Mouse (Mus musculus): ENCODE results near the gene Adipor2. TPM values are rescaled to one million over a fixed set of nuclear protein-coding genes. Genes with fewer than 3 reads are reported as not detected.

Gene Adipor2
- 19.3 and 34.5 TPM in 2 replicates for polyA plus RNA-seq (2014; fragmentation: Nextera tagmentation; extraction: Ambion mirVana)

DNA sequence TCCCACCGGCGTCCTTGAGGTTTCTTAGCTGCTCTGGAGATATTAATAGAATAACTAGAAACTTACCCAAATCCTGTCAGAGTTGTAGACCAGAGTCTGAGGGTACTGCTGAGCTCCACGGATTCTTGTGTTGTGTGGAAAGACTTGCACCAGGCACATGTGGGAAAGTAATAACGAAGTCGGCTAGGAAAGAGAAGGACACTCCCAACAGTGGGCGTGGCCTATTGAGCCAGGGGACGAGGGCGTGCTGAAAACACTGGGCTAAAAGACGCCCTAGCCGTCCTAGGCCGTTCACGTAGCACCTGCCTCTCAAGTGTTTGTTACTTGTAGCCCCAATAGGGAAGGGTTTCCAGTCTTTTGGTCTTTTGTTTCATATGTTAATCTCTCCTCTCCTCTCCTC, at the start of gene Adipor2:
Gene Adipor2, minus strand, starts transcription at position 351 of the 400 bp plus-strand sequence.
- H3K27me3 ChIP-seq (ENCODE audit: control insufficient read depth, insufficient read depth, low read length): no peaks in the 10 kb centered on the region
- H3K27ac ChIP-seq (ENCODE audit: low read depth, low read length): peak within 1 kb of the TSS; percentile 13; the same call in 1 of the 2 replicates
- H3K4me2 ChIP-seq (replicated peaks; ENCODE audit: low read depth, low read length): no peak within 1 kb of the TSS; the same call in 1 of the 2 replicates
- H3K9me3 ChIP-seq (ENCODE audit: control insufficient read depth, low read length): no peaks in the 10 kb centered on the region
- H3K4me3 ChIP-seq (ENCODE audit: low read depth, low read length): no peak within 1 kb of the TSS
- peak; percentile 60 for ATAC-seq (ENCODE audit: low FRiP score)
- DNase-seq (ENCODE audit: low spot score): peak; percentile 76
- H3K4me1 ChIP-seq (replicated peaks; ENCODE audit: control insufficient read depth, insufficient read depth, low read length): peaks cover 5% of the 10 kb centered on the region; the same call in 1 of the 2 replicates
- WGBS: 4% methylated on average over 12 of the region's 12 CpGs
- H3K9ac ChIP-seq (ENCODE audit: low read depth, low read length): no peak within 1 kb of the TSS
- no peaks in the 10 kb centered on the region for H3K36me3 ChIP-seq (ENCODE audit: control insufficient read depth, insufficient read depth, low read length)

DNA sequence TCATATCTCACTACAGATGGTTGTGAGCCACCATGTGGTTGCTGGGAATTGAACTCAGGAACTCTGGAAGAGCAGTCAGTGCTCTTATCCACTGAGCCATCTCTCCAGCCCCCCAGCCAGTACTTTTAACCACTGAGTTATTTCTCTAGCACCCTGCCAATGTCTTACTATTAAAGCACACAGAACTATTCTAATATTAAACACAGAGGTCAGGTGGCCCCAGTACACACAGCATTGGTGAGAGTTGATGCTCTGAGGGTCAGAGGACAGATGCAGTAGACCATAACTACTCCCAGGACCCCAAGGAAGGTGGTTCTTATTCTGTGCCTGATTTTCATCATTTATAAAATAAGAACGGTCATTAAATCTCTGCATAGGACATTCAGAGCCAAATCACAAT, 48.7 kb upstream of the Adipor2 start:
- Histone ChIP-seq H3K27me3 (ENCODE audit: control insufficient read depth, insufficient read depth, low read length) (no peaks in the 10 kb centered on the region), H3K36me3 (ENCODE audit: control insufficient read depth, insufficient read depth, low read length) (no peaks in the 10 kb centered on the region), H3K4me2 (replicated peaks; ENCODE audit: low read depth, low read length) (no peak overlapping the region), H3K9me3 (ENCODE audit: control insufficient read depth, low read length) (no peaks in the 10 kb centered on the region), H3K27ac (ENCODE audit: low read depth, low read length) (no peak overlapping the region), H3K4me1 (replicated peaks; ENCODE audit: control insufficient read depth, insufficient read depth, low read length) (no peaks in the 10 kb centered on the region), H3K9ac (ENCODE audit: low read depth, low read length) (no peak overlapping the region), H3K4me3 (ENCODE audit: low read depth, low read length) (no peak overlapping the region)
- DNase-seq (ENCODE audit: low spot score) (no peak), ATAC-seq (ENCODE audit: low FRiP score) (no peak)
- 97% methylated on average over 1 of the region's 1 CpGs for WGBS

GRCm38 (mm10) chr6:119460391-119460790, 42.9 kb upstream of the Adipor2 start:
- no peak for ATAC-seq (ENCODE audit: low FRiP score)
- H3K9me3 ChIP-seq (ENCODE audit: control insufficient read depth, low read length): no peaks in the 10 kb centered on the region
- H3K4me3 ChIP-seq (ENCODE audit: low read depth, low read length): no peak overlapping the region
- no peak overlapping the region for H3K9ac ChIP-seq (ENCODE audit: low read depth, low read length)
- WGBS: 88% methylated on average over 5 of the region's 5 CpGs
- H3K4me2 ChIP-seq (replicated peaks; ENCODE audit: low read depth, low read length): no peak overlapping the region
- DNase-seq (ENCODE audit: low spot score): no peak
- H3K27ac ChIP-seq (ENCODE audit: low read depth, low read length): no peak overlapping the region
- H3K27me3 ChIP-seq (ENCODE audit: control insufficient read depth, insufficient read depth, low read length): no peaks in the 10 kb centered on the region
- no peaks in the 10 kb centered on the region for H3K4me1 ChIP-seq (replicated peaks; ENCODE audit: control insufficient read depth, insufficient read depth, low read length)
- H3K36me3 ChIP-seq (ENCODE audit: control insufficient read depth, insufficient read depth, low read length): no peaks in the 10 kb centered on the region

- no peaks in the 10 kb centered on the region for H3K36me3 ChIP-seq (ENCODE audit: control insufficient read depth, insufficient read depth, low read length)
- H3K27me3 ChIP-seq (ENCODE audit: control insufficient read depth, insufficient read depth, low read length): no peaks in the 10 kb centered on the region
- no peak overlapping the region for H3K27ac ChIP-seq (ENCODE audit: low read depth, low read length)
- H3K9me3 ChIP-seq (ENCODE audit: control insufficient read depth, low read length): no peaks in the 10 kb centered on the region
- WGBS: 88% methylated on average over 4 of the region's 4 CpGs
- no peaks in the 10 kb centered on the region for H3K4me1 ChIP-seq (replicated peaks; ENCODE audit: control insufficient read depth, insufficient read depth, low read length)
- ATAC-seq (ENCODE audit: low FRiP score): no peak
- H3K9ac ChIP-seq (ENCODE audit: low read depth, low read length): no peak overlapping the region
- DNase-seq (ENCODE audit: low spot score): no peak
- no peak overlapping the region for H3K4me3 ChIP-seq (ENCODE audit: low read depth, low read length)
- no peak overlapping the region for H3K4me2 ChIP-seq (replicated peaks; ENCODE audit: low read depth, low read length)
These were observed 41.5 kb upstream of the Adipor2 start for GRCm38 (mm10) chr6:119459041-119459440.

GRCm38 (mm10) chr6:119458166-119458565, 40.7 kb upstream of the Adipor2 start:
- Histone ChIP-seq H3K4me3 (ENCODE audit: low read depth, low read length) (no peak overlapping the region), H3K4me1 (replicated peaks; ENCODE audit: control insufficient read depth, insufficient read depth, low read length) (no peaks in the 10 kb centered on the region), H3K27ac (ENCODE audit: low read depth, low read length) (no peak overlapping the region), H3K9ac (ENCODE audit: low read depth, low read length) (no peak overlapping the region), H3K27me3 (ENCODE audit: control insufficient read depth, insufficient read depth, low read length) (no peaks in the 10 kb centered on the region), H3K9me3 (ENCODE audit: control insufficient read depth, low read length) (no peaks in the 10 kb centered on the region), H3K4me2 (replicated peaks; ENCODE audit: low read depth, low read length) (no peak overlapping the region), H3K36me3 (ENCODE audit: control insufficient read depth, insufficient read depth, low read length) (no peaks in the 10 kb centered on the region)
- WGBS: 66% methylated on average over 8 of the region's 8 CpGs
- no peak for ATAC-seq (ENCODE audit: low FRiP score)
- DNase-seq (ENCODE audit: low spot score): no peak

DNA sequence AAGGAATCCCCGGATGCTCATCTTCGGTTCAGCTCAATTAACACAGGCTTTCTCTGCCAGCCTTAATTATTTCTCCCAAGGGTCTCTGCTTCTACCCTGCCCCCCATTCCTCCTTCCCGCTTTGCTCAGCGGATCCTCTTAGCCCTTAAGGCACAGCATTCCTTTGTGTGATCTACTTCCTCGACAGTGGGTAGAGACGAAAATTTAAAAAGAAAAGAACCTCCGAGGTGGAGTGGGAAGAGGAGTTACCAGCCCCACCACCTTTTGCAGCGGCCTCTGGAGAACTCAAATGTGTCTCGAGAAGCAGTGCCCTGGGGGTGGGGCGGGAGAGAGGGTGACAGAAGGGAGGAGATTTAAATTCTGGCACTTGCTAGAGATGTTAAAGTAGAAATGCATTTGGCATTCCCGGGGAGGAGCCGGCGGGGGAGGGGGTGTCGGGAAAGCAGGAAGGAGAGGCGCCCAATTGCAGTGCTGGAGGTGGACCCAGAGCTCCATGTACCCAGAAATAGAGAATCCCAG, 34.5 kb upstream of the Adipor2 start:
- Histone ChIP-seq H3K27ac (ENCODE audit: low read depth, low read length) (peak overlapping the region; percentile 78), H3K9ac (ENCODE audit: low read depth, low read length) (peak overlapping the region; percentile 62), H3K4me2 (replicated peaks; ENCODE audit: low read depth, low read length) (peak overlapping the region; percentile 53), H3K27me3 (ENCODE audit: control insufficient read depth, insufficient read depth, low read length) (peaks cover 3% of the 10 kb centered on the region; the same call in 1 of the 2 replicates), H3K4me1 (replicated peaks; ENCODE audit: control insufficient read depth, insufficient read depth, low read length) (0 out of 2 replicates have a peak, but pooled peaks cover 2% of the 10 kb centered on the region), H3K9me3 (ENCODE audit: control insufficient read depth, low read length) (no peaks in the 10 kb centered on the region), H3K4me3 (ENCODE audit: low read depth, low read length) (peak overlapping the region; percentile 33), H3K36me3 (ENCODE audit: control insufficient read depth, insufficient read depth, low read length) (no peaks in the 10 kb centered on the region)
- DNase-seq (ENCODE audit: low spot score) (peak; percentile 67), ATAC-seq (ENCODE audit: low FRiP score) (peak; percentile 52)
- WGBS: under 1% methylated on average over 15 of the region's 15 CpGs

GRCm38 (mm10) chr6:119450965-119451943, 33.8 kb upstream of the Adipor2 start:
- Histone ChIP-seq H3K9me3 (ENCODE audit: control insufficient read depth, low read length) (no peaks in the 10 kb centered on the region), H3K36me3 (ENCODE audit: control insufficient read depth, insufficient read depth, low read length) (no peaks in the 10 kb centered on the region), H3K27ac (ENCODE audit: low read depth, low read length) (no peak overlapping the region; the same call in 1 of the 2 replicates), H3K4me1 (replicated peaks; ENCODE audit: control insufficient read depth, insufficient read depth, low read length) (0 out of 2 replicates have a peak, but pooled peaks cover 2% of the 10 kb centered on the region), H3K9ac (ENCODE audit: low read depth, low read length) (no peak overlapping the region; the same call in 1 of the 2 replicates), H3K27me3 (ENCODE audit: control insufficient read depth, insufficient read depth, low read length) (peaks cover 3% of the 10 kb centered on the region; the same call in 1 of the 2 replicates), H3K4me3 (ENCODE audit: low read depth, low read length) (peak overlapping the region; percentile 33; the same call in 1 of the 2 replicates), H3K4me2 (replicated peaks; ENCODE audit: low read depth, low read length) (no peak overlapping the region; the same call in 1 of the 2 replicates)
- DNase-seq (ENCODE audit: low spot score): peak; percentile 10
- ATAC-seq (ENCODE audit: low FRiP score): no peak
- 48% methylated on average over 14 of the region's 14 CpGs for WGBS

DNA sequence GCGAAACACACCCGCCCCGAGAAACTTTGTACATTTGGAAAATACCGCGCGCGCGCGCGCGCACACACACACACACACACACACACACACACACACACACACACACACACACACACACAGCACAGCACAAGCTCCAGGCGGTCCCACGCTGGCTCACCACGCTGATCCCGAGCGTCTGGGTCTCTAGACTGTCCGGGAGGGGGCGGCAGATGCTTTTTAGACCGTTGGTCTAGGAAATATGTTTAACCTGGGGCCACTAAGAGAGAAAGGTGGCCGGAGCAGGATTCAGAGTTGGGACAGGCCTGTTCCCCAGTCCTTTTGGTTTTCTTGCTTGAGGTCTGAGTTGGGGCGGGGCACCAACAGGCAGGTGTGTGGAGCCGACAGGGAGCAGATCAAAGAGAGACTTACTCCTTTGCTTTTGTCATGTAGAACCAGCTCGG, 31.6 kb upstream of the Adipor2 start:
- 0 out of 2 replicates have a peak, but pooled peaks have one; percentile 30 for ATAC-seq (ENCODE audit: low FRiP score)

More for the DNA sequence above, 31.6 kb upstream of the Adipor2 start:
- DNase-seq (ENCODE audit: low spot score): peak; percentile 74
- Histone ChIP-seq H3K9ac (ENCODE audit: low read depth, low read length) (peak overlapping the region; percentile 19; the same call in 1 of the 2 replicates), H3K4me3 (ENCODE audit: low read depth, low read length) (peak overlapping the region; percentile 23), H3K4me1 (replicated peaks; ENCODE audit: control insufficient read depth, insufficient read depth, low read length) (0 out of 2 replicates have a peak, but pooled peaks cover 2% of the 10 kb centered on the region), H3K9me3 (ENCODE audit: control insufficient read depth, low read length) (no peaks in the 10 kb centered on the region), H3K4me2 (replicated peaks; ENCODE audit: low read depth, low read length) (peak overlapping the region; percentile 44), H3K27ac (ENCODE audit: low read depth, low read length) (no peak overlapping the region), H3K27me3 (ENCODE audit: control insufficient read depth, insufficient read depth, low read length) (peaks cover 3% of the 10 kb centered on the region; the same call in 1 of the 2 replicates), H3K36me3 (ENCODE audit: control insufficient read depth, insufficient read depth, low read length) (no peaks in the 10 kb centered on the region)
- 3% methylated on average over 23 of the region's 23 CpGs for WGBS

Data from hindbrain, embryonic 11.5 days (tissue).